Mouse (Mus musculus) lung, postnatal 0 days (tissue): ENCODE measurements around the gene Frmpd4. TPM values are rescaled to one million over a fixed set of nuclear protein-coding genes. Genes with fewer than 3 reads are reported as not detected.

Source experiments
- ATAC-seq: fragments of 200-750 bp; cut with Nextera tagmentation; 2 replicates; pipeline ENCODE4 v1.8.0; 2017; ENCODE audit warnings: moderate library complexity
- DNase-seq: peaks from one replicate; pipeline ENCODE4 v3.0.0-alpha.2; 2016; ENCODE audit warnings: low spot score
- H3K27ac ChIP-seq: fragments of 300-500 bp; sonication (generic); 2 replicates; pipeline ENCODE4 v1.5.1; 2014; ENCODE audit warnings: antibody characterized with exemption, mild to moderate bottlenecking, low read length, mixed read lengths
- H3K27me3 ChIP-seq: fragments of 300-500 bp; sonication (generic); replicated peaks from 2 replicates; pipeline ENCODE4 v1.6.1; 2014; ENCODE audit warnings: low read length, mixed read lengths; ENCODE audit not compliant: insufficient read depth
- H3K36me3 ChIP-seq: fragments of 300-500 bp; sonication (generic); 2 replicates; pipeline ENCODE4 v1.6.1; 2014; ENCODE audit warnings: low read length, mixed read lengths; ENCODE audit not compliant: insufficient read depth
- H3K4me1 ChIP-seq: fragments of 300-500 bp; sonication (generic); 2 replicates; pipeline ENCODE4 v1.6.1; 2014; ENCODE audit warnings: antibody characterized with exemption, low read depth, low read length, mixed read lengths; ENCODE audit not compliant: insufficient read depth
- H3K4me2 ChIP-seq: fragments of 300-500 bp; sonication (generic); replicated peaks from 2 replicates; pipeline ENCODE4 v1.6.1; 2014; ENCODE audit warnings: low read depth, mild to moderate bottlenecking, low read length, moderate library complexity, mixed read lengths
- H3K4me3 ChIP-seq: fragments of 300-500 bp; sonication (generic); 2 replicates; pipeline ENCODE4 v1.5.1; 2014; ENCODE audit warnings: low read depth, low read length
- H3K9ac ChIP-seq: fragments of 300-500 bp; sonication (generic); replicated peaks from 2 replicates; pipeline ENCODE4 v1.6.1; 2014; ENCODE audit warnings: low read depth, mild to moderate bottlenecking
- H3K9me3 ChIP-seq: fragments of 300-500 bp; sonication (generic); 2 replicates; pipeline ENCODE4 v1.6.1; 2016; ENCODE audit warnings: low read length, mixed read lengths
- CTCF ChIP-seq: IDR thresholded peaks from 2 replicates; pipeline ENCODE4 v1.5.1; 2016; ENCODE audit warnings: antibody characterized with exemption, mild to moderate bottlenecking
- EP300 ChIP-seq: IDR thresholded peaks from 2 replicates; pipeline ENCODE4 v1.6.1; 2016; ENCODE audit warnings: antibody characterized with exemption, mild to moderate bottlenecking, control low read depth
- WGBS: fragments of 180-500 bp; shearing (Covaris S2); extraction: QIAGEN DNeasy Blood & Tissue Kit; methylation state at CpG from one replicate; pipeline ENCODE4 v1.1.7; 2014; 5-methylcytosine and 5-hydroxymethylcytosine counted together
- polyA plus RNA-seq: library from polyadenylated mRNA; unstranded; fragments of >200 nt; fragmentation: Nextera tagmentation; extraction: Ambion mirVana; gene quantifications from 2 replicates; pipeline ENCODE4 v1.2.1, GENCODE M21; 2015

The Frmpd4 gene
- polyA plus RNA-seq, 1 experiment from 2014 or later: 0.01 TPM

DNA sequence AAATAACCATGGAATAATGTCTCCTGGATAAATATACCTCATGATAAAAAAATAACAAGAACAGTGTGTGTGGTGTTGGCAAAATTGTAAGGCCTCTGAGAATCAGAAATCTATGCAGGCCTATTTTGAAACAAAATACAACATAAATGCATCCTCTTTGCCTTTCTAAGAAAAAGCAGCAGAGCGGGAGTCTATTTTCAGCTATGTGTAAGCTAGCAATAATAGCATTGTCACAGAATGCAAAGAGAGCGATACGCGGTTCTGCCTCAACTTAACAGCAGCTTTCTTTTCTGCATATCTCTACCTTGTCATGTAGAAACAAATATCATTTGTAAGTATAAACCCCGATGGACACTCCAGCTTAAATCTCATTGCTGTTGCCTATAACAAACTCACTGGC lies 768.5 kb downstream of the Frmpd4 start:
- Histone ChIP-seq H3K4me3 (no peak overlapping the region), H3K36me3 (no peaks in the 10 kb centered on the region), H3K27me3 (no peaks in the 10 kb centered on the region), H3K27ac (no peak overlapping the region), H3K4me1 (no peaks in the 10 kb centered on the region), H3K4me2 (no peak overlapping the region), H3K9ac (no peak overlapping the region), H3K9me3 (no peaks in the 10 kb centered on the region)
- TF ChIP-seq CTCF: no peak
- no peak for TF ChIP-seq EP300
- no peak for DNase-seq
- WGBS: 93% methylated on average over 5 of the region's 5 CpGs
- ATAC-seq: no peak

DNA sequence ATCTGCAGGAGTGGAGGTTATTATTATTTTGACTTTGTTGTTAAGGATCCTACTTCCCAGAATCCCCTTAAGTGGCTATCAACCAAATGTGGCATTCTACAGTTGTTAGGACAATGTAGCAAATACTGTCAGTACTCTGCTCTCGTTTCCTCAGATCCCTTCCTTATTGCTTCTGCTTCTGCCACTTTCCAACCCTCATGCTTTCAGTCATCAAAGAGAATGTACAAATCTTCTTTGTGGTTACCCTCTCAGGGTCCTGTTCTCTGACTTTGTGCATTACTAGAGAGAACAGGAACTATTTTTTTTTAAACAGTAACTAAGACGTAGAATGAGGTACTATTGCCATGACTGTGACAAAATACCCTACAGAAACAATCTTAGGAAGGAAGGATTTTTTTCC lies 788.3 kb downstream of the Frmpd4 start:
- TF ChIP-seq EP300 (no peak), CTCF (no peak)
- Histone ChIP-seq H3K4me2 (no peak overlapping the region), H3K36me3 (no peaks in the 10 kb centered on the region), H3K9ac (no peak overlapping the region), H3K27me3 (no peaks in the 10 kb centered on the region), H3K9me3 (no peaks in the 10 kb centered on the region), H3K4me1 (no peaks in the 10 kb centered on the region), H3K4me3 (no peak overlapping the region), H3K27ac (no peak overlapping the region)
- no peak for ATAC-seq
- WGBS: 63% methylated on average over 2 of the region's 2 CpGs
- no peak for DNase-seq

DNA sequence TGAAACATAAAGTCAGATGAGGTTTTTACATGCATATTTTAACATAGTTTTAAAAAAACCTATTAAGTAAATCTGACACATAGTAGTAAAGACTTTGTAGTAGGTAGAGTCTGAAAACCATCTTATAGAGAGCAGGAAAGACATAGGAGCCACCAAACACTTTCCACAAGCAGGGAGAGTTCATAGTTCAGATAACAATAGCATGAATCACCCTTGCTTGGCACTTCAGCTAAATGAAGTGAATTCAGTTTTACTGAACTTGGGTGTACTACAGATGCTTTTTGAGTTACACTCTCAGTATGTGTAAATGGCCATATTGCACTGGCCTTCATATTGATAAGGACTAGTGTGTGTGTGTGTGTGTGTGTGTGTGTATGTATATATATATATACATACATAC lies 793.5 kb downstream of the Frmpd4 start:
- TF ChIP-seq EP300 (no peak), CTCF (no peak)
- no peak overlapping the region for H3K4me2 ChIP-seq

DNA sequence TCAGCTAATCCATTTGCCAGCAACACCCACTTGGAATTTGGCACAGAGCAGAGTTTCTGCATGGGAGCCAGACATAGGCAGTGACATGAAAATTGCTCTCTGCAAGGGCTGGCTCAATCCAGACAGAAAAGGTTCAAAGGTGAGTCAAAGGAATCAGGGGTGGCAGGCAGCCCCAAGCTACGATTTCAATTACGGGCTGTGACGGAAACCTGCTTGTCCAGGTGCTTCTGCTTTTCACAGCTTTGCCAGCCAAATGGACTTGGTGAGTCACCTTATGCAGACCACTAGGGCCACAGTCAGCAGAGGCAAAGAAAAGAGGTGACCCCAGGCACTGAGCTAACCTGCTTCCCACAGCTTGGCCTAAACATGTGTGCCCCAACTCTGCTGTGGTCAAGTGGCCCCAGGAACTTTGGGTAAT lies 857.5 kb downstream of the Frmpd4 start:
- Histone ChIP-seq H3K4me2 (no peak overlapping the region), H3K4me1 (no peaks in the 10 kb centered on the region), H3K27me3 (no peaks in the 10 kb centered on the region), H3K4me3 (no peak overlapping the region), H3K36me3 (no peaks in the 10 kb centered on the region), H3K9me3 (no peaks in the 10 kb centered on the region), H3K27ac (no peak overlapping the region), H3K9ac (no peak overlapping the region)
- no peak for ATAC-seq
- DNase-seq: no peak
- 48% methylated on average over 3 of the region's 3 CpGs for WGBS
- TF ChIP-seq CTCF: no peak
- TF ChIP-seq EP300: no peak

More for the DNA sequence above, 793.5 kb downstream of the Frmpd4 start:
- ATAC-seq (no peak), DNase-seq (no peak)
- Histone ChIP-seq H3K9me3 (no peaks in the 10 kb centered on the region), H3K27ac (no peak overlapping the region), H3K36me3 (no peaks in the 10 kb centered on the region), H3K27me3 (no peaks in the 10 kb centered on the region), H3K9ac (no peak overlapping the region), H3K4me3 (no peak overlapping the region), H3K4me1 (no peaks in the 10 kb centered on the region)

DNA sequence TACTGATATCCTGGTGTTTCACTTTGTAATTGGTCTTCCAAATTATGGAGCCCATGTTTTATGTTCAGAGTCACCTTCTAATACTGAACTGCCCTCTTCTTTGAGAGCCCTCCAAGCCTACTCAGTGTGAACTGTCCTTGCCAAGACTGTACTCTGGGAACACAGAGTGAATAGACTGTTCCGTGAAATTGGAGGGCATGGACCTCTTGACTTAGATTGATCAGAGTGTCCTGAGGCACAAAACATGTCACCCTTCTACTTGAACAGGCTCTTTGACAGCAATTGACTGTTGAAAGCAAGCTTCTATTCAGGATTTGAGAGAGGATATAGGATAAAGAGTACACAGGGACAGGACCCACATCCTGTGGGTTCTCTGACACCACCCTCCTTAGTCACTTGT lies 857.9 kb downstream of the Frmpd4 start:
- no peak overlapping the region for H3K27ac ChIP-seq
- no peaks in the 10 kb centered on the region for H3K9me3 ChIP-seq
- ATAC-seq (no peak), DNase-seq (peak; percentile 6)
- no peaks in the 10 kb centered on the region for H3K27me3 ChIP-seq
- H3K4me3 ChIP-seq: no peak overlapping the region
- H3K9ac ChIP-seq: no peak overlapping the region
- no peaks in the 10 kb centered on the region for H3K36me3 ChIP-seq
- WGBS: 55% methylated on average over 1 of the region's 1 CpGs
- no peaks in the 10 kb centered on the region for H3K4me1 ChIP-seq
- TF ChIP-seq EP300: no peak
- TF ChIP-seq CTCF: no peak
- no peak overlapping the region for H3K4me2 ChIP-seq

DNA sequence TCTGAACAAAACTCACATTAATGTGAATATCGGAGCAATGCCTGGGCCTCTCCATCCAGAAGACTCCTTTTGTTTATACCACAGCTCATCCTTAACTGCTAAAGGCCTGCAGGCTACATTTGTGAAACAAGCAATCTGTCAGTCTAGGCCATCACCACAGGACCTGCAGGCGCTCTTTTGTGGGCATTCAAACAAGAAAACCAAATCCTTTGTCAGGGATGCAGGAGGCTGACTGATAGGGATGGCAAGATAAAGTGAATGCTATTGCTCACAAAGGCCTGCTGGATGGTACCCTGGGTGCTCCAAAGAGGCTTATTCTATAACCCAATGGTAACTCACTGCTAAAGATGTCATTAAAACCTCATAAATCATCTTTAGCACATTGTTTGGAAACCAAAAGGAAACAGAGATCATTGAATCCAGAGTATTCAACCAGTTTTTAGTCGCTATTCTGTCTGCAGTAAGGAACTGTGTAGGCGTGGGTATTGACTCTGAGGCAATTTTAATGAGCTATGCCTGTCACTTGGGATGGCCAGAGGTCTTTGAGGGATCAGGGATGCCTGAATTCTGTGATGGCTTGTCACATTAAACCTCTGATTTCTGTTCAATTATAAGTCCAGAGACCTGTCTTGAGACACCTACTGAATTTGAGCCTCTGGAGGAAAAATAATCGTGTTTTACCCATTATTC lies 922.1 kb downstream of the Frmpd4 start:
- Histone ChIP-seq H3K27me3 (no peaks in the 10 kb centered on the region), H3K4me2 (no peak overlapping the region), H3K9me3 (no peaks in the 10 kb centered on the region), H3K9ac (no peak overlapping the region), H3K4me3 (no peak overlapping the region), H3K36me3 (no peaks in the 10 kb centered on the region), H3K27ac (no peak overlapping the region), H3K4me1 (no peaks in the 10 kb centered on the region)
- DNase-seq (no peak), ATAC-seq (no peak)
- no peak for TF ChIP-seq EP300
- no peak for TF ChIP-seq CTCF
- WGBS: 42% methylated on average over 5 of the region's 5 CpGs

DNA sequence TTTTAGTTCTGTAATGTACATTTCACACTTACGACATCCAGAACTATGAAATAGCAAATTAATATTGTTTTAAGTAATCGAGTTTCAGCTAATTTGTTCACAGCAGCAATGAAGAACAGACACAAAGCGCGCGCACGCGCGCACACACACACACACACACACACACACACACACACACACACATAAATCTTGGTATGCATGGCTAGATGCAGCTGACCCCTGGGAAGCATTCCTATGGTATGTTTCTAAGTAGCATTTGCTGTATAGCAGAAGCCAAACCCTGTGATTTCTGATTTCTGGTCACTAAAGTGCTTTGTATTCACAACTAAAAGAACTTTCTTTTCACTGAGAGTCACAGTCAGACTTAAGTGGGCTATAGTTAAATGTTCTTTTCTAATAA lies 922.8 kb downstream of the Frmpd4 start:
- ATAC-seq (no peak), DNase-seq (no peak)
- Histone ChIP-seq H3K4me1 (no peaks in the 10 kb centered on the region), H3K4me2 (no peak overlapping the region), H3K9ac (no peak overlapping the region), H3K9me3 (no peaks in the 10 kb centered on the region), H3K27ac (no peak overlapping the region), H3K27me3 (no peaks in the 10 kb centered on the region), H3K4me3 (no peak overlapping the region), H3K36me3 (no peaks in the 10 kb centered on the region)
- 90% methylated on average over 6 of the region's 8 CpGs for WGBS
- TF ChIP-seq CTCF (no peak), EP300 (no peak)
